Mouse (Mus musculus): ENCODE measurements at regions not wholly inside any gene's neighbourhood (a gene's known extent, or its start where the extent isn't known, plus 50 kb on each side); places are given as distances from the start of the nearest gene placed in this dataset.
"Not testable (repeated sequence)": the region's sequence is repeated elsewhere in the genome, so short reads cannot be mapped to it uniquely, and the experiment has no call there.

GRCm38 (mm10) chr4:7237848-7238247 lies 1001.0 kb downstream of the Car8 start:
- no peak for ATAC-seq
- no peaks in the 10 kb centered on the region for H3K4me1 ChIP-seq (ENCODE audit: control insufficient read depth, insufficient read depth, low read length)
- WGBS, result 80% methylated on average over 3 of the region's 3 CpGs

GRCm38 (mm10) chr4:7234537-7234936 lies 1004.3 kb downstream of the Car8 start:
- not testable (repeated sequence) for H3K4me2 ChIP-seq (ENCODE audit: low read depth, low read length); ATAC-seq; H3K4me1 ChIP-seq (ENCODE audit: control insufficient read depth, insufficient read depth, low read length); H3K27me3 ChIP-seq (replicated peaks; ENCODE audit: control insufficient read depth, insufficient read depth, low read length); H3K9me3 ChIP-seq (ENCODE audit: control insufficient read depth, low read length); H3K27ac ChIP-seq (ENCODE audit: low read length); H3K36me3 ChIP-seq (ENCODE audit: control insufficient read depth, insufficient read depth, low read length); H3K9ac ChIP-seq (ENCODE audit: low read depth, low read length); H3K4me3 ChIP-seq (ENCODE audit: low read length)
- 95% methylated on average over 6 of the region's 6 CpGs for WGBS

More at GRCm38 (mm10) chr4:7237848-7238247, 1001.0 kb downstream of the Car8 start:
- no peak overlapping the region for H3K9ac ChIP-seq (ENCODE audit: low read depth, low read length)
- H3K36me3 ChIP-seq (ENCODE audit: control insufficient read depth, insufficient read depth, low read length), result no peaks in the 10 kb centered on the region
- no peaks in the 10 kb centered on the region for H3K27me3 ChIP-seq (replicated peaks; ENCODE audit: control insufficient read depth, insufficient read depth, low read length)
- no peaks in the 10 kb centered on the region for H3K9me3 ChIP-seq (ENCODE audit: control insufficient read depth, low read length)
- H3K27ac ChIP-seq (ENCODE audit: low read length), result no peak overlapping the region
- H3K4me3 ChIP-seq (ENCODE audit: low read length), result no peak overlapping the region
- H3K4me2 ChIP-seq (ENCODE audit: low read depth, low read length), result no peak overlapping the region

- no peaks in the 10 kb centered on the region for H3K9me3 ChIP-seq (ENCODE audit: control insufficient read depth, low read length)
- no peak overlapping the region for H3K9ac ChIP-seq (ENCODE audit: low read depth, low read length)
- WGBS, result 77% methylated on average over 2 of the region's 2 CpGs
- H3K36me3 ChIP-seq (ENCODE audit: control insufficient read depth, insufficient read depth, low read length), result no peaks in the 10 kb centered on the region
- H3K27me3 ChIP-seq (replicated peaks; ENCODE audit: control insufficient read depth, insufficient read depth, low read length), result no peaks in the 10 kb centered on the region
- H3K4me1 ChIP-seq (ENCODE audit: control insufficient read depth, insufficient read depth, low read length), result no peaks in the 10 kb centered on the region
- H3K4me2 ChIP-seq (ENCODE audit: low read depth, low read length), result no peak overlapping the region
- ATAC-seq, result no peak
- H3K4me3 ChIP-seq (ENCODE audit: low read length), result no peak overlapping the region
- no peak overlapping the region for H3K27ac ChIP-seq (ENCODE audit: low read length)
Measured at GRCm38 (mm10) chr4:7228980-7229379, 1009.9 kb downstream of the Car8 start.

GRCm38 (mm10) chr4:7222922-7223321 lies 1015.9 kb downstream of the Car8 start:
- no peaks in the 10 kb centered on the region for H3K36me3 ChIP-seq (ENCODE audit: control insufficient read depth, insufficient read depth, low read length)
- H3K9me3 ChIP-seq (ENCODE audit: control insufficient read depth, low read length), result no peaks in the 10 kb centered on the region
- H3K9ac ChIP-seq (ENCODE audit: low read depth, low read length), result no peak overlapping the region
- H3K4me1 ChIP-seq (ENCODE audit: control insufficient read depth, insufficient read depth, low read length), result no peaks in the 10 kb centered on the region
- no peak overlapping the region for H3K27ac ChIP-seq (ENCODE audit: low read length)
- H3K4me3 ChIP-seq (ENCODE audit: low read length), result no peak overlapping the region
- no peak overlapping the region for H3K4me2 ChIP-seq (ENCODE audit: low read depth, low read length)
- no peaks in the 10 kb centered on the region for H3K27me3 ChIP-seq (replicated peaks; ENCODE audit: control insufficient read depth, insufficient read depth, low read length)
- ATAC-seq, result no peak
- 92% methylated on average over 3 of the region's 3 CpGs for WGBS

- Histone ChIP-seq H3K36me3 (ENCODE audit: control insufficient read depth, insufficient read depth, low read length) (no peaks in the 10 kb centered on the region), H3K9ac (ENCODE audit: low read depth, low read length) (no peak overlapping the region), H3K27me3 (replicated peaks; ENCODE audit: control insufficient read depth, insufficient read depth, low read length) (no peaks in the 10 kb centered on the region), H3K4me2 (ENCODE audit: low read depth, low read length) (no peak overlapping the region), H3K4me1 (ENCODE audit: control insufficient read depth, insufficient read depth, low read length) (no peaks in the 10 kb centered on the region), H3K4me3 (ENCODE audit: low read length) (no peak overlapping the region), H3K9me3 (ENCODE audit: control insufficient read depth, low read length) (no peaks in the 10 kb centered on the region), H3K27ac (ENCODE audit: low read length) (no peak overlapping the region)
- peak; percentile 83 for ATAC-seq
Measured at GRCm38 (mm10) chr4:7220426-7220825, 1018.4 kb downstream of the Car8 start.

- no peak for ATAC-seq
- whole genome bisulfite sequencing, result 84% methylated on average over 5 of the region's 5 CpGs
- Histone ChIP-seq H3K27ac (ENCODE audit: low read length) (no peak overlapping the region), H3K27me3 (replicated peaks; ENCODE audit: control insufficient read depth, insufficient read depth, low read length) (no peaks in the 10 kb centered on the region), H3K4me3 (ENCODE audit: low read length) (no peak overlapping the region), H3K9ac (ENCODE audit: low read depth, low read length) (no peak overlapping the region), H3K36me3 (ENCODE audit: control insufficient read depth, insufficient read depth, low read length) (no peaks in the 10 kb centered on the region), H3K4me2 (ENCODE audit: low read depth, low read length) (no peak overlapping the region), H3K9me3 (ENCODE audit: control insufficient read depth, low read length) (no peaks in the 10 kb centered on the region), H3K4me1 (ENCODE audit: control insufficient read depth, insufficient read depth, low read length) (no peaks in the 10 kb centered on the region)
Measured at GRCm38 (mm10) chr4:7215048-7216030, 1023.5 kb downstream of the Car8 start.

GRCm38 (mm10) chr4:7206987-7207386 lies 1031.9 kb downstream of the Car8 start:
- ATAC-seq, result no peak
- 91% methylated on average over 1 of the region's 1 CpGs for WGBS
- no peaks in the 10 kb centered on the region for H3K36me3 ChIP-seq (ENCODE audit: control insufficient read depth, insufficient read depth, low read length)
- no peak overlapping the region for H3K4me2 ChIP-seq (ENCODE audit: low read depth, low read length)
- H3K9me3 ChIP-seq (ENCODE audit: control insufficient read depth, low read length), result no peaks in the 10 kb centered on the region
- no peak overlapping the region for H3K4me3 ChIP-seq (ENCODE audit: low read length)
- H3K9ac ChIP-seq (ENCODE audit: low read depth, low read length), result no peak overlapping the region
- H3K27me3 ChIP-seq (replicated peaks; ENCODE audit: control insufficient read depth, insufficient read depth, low read length), result no peaks in the 10 kb centered on the region
- no peak overlapping the region for H3K27ac ChIP-seq (ENCODE audit: low read length)
- no peaks in the 10 kb centered on the region for H3K4me1 ChIP-seq (ENCODE audit: control insufficient read depth, insufficient read depth, low read length)

GRCm38 (mm10) chr4:7201816-7202215 lies 1037.0 kb downstream of the Car8 start:
- 48% methylated on average over 2 of the region's 2 CpGs for WGBS
- Histone ChIP-seq H3K9ac (ENCODE audit: low read depth, low read length) (no peak overlapping the region), H3K27me3 (replicated peaks; ENCODE audit: control insufficient read depth, insufficient read depth, low read length) (no peaks in the 10 kb centered on the region), H3K4me3 (ENCODE audit: low read length) (no peak overlapping the region), H3K4me2 (ENCODE audit: low read depth, low read length) (no peak overlapping the region), H3K9me3 (ENCODE audit: control insufficient read depth, low read length) (no peaks in the 10 kb centered on the region), H3K27ac (ENCODE audit: low read length) (no peak overlapping the region), H3K36me3 (ENCODE audit: control insufficient read depth, insufficient read depth, low read length) (no peaks in the 10 kb centered on the region), H3K4me1 (ENCODE audit: control insufficient read depth, insufficient read depth, low read length) (no peaks in the 10 kb centered on the region)
- ATAC-seq, result no peak

- 85% methylated on average over 2 of the region's 2 CpGs for WGBS
- Histone ChIP-seq H3K27ac (ENCODE audit: low read length) (no peak overlapping the region), H3K4me3 (ENCODE audit: low read length) (no peak overlapping the region), H3K36me3 (ENCODE audit: control insufficient read depth, insufficient read depth, low read length) (no peaks in the 10 kb centered on the region), H3K9ac (ENCODE audit: low read depth, low read length) (no peak overlapping the region), H3K27me3 (replicated peaks; ENCODE audit: control insufficient read depth, insufficient read depth, low read length) (no peaks in the 10 kb centered on the region), H3K9me3 (ENCODE audit: control insufficient read depth, low read length) (no peaks in the 10 kb centered on the region), H3K4me2 (ENCODE audit: low read depth, low read length) (no peak overlapping the region), H3K4me1 (ENCODE audit: control insufficient read depth, insufficient read depth, low read length) (no peaks in the 10 kb centered on the region)
- no peak for ATAC-seq
Measured at GRCm38 (mm10) chr4:7199941-7200340, 1038.9 kb downstream of the Car8 start.
